Mouse (Mus musculus) MN1 (cell line): ENCODE measurements at regions not wholly inside any gene's neighbourhood (a gene's known extent, or its start where the extent isn't known, plus 50 kb on each side); places are given as distances from the start of the nearest gene placed in this dataset.

ENCODE experiments used
- DNase-seq: peaks from one replicate; pipeline ENCODE4 v3.0.0-alpha.2; 2016; ENCODE audit warnings: low spot score

- DNase-seq = no peak
These were observed 53.3 kb upstream of the Tram2 start for GRCm38 (mm10) chr1:21132340-21132739.

GRCm38 (mm10) chr1:21146961-21147360 lies 67.9 kb upstream of the Tram2 start:
- no peak for DNase-seq

GRCm38 (mm10) chr1:21161742-21162141 lies 56.6 kb upstream of the Tmem14a start:
- DNase-seq = peak; percentile 84

DNA sequence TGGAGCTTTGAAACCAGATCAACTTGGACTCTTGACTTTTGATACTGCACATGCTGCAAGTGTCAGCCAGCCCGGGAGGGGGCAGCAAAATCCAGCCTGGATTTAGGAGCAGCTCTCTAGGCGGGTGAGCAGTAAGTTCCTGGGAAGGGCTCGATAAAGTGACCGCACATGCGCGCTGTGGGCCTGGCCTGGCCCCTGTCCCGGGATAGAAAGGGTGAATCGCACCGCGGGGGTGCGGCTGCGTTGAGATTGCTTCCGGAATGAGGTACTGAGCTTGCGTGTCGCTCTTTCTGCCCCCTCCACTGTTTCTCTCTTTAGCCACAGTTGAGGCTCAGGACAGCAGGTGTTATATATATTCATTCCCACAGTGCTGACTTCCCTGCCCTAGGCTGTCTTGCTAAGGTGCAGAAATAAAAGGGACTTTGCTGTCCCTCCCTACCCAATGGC lies 52.1 kb upstream of the Tmem14a start:
- peak; percentile 85 for DNase-seq

GRCm38 (mm10) chr1:21166762-21167161 lies 51.6 kb upstream of the Tmem14a start:
- DNase-seq = no peak
